Mouse (Mus musculus) megakaryocyte, adult 5-6 weeks (primary cell): ENCODE results near the gene Phlpp1. TPM values are rescaled to one million over a fixed set of nuclear protein-coding genes. Genes with fewer than 3 reads are reported as not detected.

Source experiments
- ATAC-seq: 2 replicates; pipeline ENCODE4 v1.8.0; 2016; ENCODE audit warnings: mild to moderate bottlenecking, inconsistent platforms; ENCODE audit not compliant: poor library complexity, severe bottlenecking
- total RNA-seq, 2 experiments: library from RNA; stranded (forward) in 1 of 2; stranded (reverse) in 1 of 2; fragments of 153-499, 151-499 nt in 1 of 2; fragments of 221-1000, 200-1000 nt in 1 of 2; gene quantifications; 2 replicates each; pipeline versions ENCODE4 v1.2.3 to v1.2.4; 2015 to 2017

The Phlpp1 gene
- total RNA-seq, 2 experiments from 2014 or later, result 2.6 to 3.8 TPM

DNA sequence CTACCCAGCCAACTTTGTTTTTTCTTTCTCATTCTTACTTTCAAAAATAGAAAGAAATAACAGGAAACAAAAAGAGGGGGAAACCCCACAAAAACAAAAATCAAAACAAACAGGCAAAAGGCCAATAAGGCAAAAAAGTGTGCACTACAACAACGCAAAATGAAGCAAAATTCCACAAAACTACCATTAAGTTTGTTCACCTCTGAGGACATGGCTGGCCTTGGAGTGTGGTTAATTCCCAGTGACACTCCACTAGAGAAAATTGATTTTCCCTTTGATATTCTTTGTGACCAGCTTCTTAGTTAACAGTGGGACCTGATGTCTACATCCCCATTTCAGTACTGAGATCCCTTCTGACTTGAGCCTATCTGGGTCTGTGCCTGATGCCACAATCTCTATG, 202.1 kb downstream of the Phlpp1 start:
- ATAC-seq, result no peak

DNA sequence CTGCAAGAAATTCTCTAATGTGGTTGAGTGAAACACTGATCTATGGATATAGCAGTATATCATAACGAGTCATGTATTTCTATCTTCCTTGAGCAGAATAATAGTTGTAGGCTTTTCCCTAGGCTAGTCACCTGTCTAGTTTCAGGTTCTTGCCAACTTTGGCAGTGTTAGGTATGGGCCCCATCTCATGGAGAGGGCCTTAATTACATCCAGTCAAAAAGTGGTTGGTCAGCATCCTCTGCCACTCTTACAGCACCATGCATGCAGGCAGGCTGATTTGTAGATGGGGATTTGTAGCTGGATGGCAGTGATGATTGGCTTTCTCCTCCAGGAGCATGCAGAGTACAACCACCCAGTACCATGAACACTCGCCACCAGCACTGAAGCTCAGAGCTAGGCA, 202.7 kb downstream of the Phlpp1 start:
- ATAC-seq, result no peak

DNA sequence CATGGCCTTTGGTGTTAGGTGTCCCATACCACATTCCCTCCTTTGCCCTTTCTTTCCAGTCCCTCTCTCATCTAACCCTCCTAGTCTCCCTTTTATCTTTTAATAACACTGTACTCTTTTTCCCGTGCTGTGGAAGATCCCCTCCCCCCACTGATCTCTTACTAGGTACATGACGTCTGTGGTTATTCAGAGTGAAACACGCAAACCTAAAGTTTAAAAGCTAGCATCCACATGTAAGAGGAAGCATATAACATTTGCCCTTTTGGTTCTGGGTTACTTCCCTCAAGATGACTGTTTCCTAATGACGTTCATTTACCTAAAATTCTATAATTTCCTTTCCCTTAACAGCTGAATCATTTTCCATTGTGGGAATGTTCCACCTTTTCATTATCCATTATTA, 203.4 kb downstream of the Phlpp1 start:
- no peak for ATAC-seq

DNA sequence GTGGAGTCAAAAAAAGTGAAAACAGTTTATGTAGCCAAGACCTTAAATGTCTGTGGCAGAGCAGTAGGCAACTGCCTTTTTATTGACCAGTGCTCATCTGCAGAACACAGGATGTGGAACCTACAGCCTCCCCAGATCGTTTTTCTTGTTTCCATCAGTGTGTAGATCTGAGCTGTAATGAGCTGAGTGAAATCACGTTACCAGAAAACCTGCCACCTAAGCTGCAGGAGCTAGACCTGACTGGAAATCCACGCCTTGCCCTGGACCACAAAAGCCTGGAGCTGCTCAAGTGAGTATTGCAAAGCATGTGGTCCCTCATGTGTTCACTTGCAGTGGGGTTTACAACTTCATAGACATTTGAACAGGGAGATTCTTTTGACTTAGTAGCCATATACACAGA, 204.5 kb downstream of the Phlpp1 start:
- ATAC-seq, result no peak

DNA sequence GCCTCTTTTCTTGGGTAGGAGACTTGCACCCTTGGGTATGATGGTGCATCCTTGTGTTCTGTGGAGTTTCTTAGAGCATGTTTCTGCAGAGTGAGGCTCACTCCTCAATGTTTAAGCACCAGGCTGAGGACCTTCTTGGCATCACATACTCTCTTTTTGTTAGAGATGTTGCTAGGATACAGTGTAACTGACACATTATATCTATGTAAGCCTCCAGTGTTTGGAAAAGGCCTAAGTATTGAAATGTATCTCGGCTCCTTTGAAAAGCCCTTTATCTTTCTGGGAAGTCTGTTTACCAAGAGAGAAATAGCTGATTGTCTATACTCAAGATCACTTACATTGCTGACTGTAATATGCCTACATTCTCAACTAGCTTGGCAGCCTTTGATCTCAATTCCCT, 208.9 kb downstream of the Phlpp1 start:
- ATAC-seq, result no peak

DNA sequence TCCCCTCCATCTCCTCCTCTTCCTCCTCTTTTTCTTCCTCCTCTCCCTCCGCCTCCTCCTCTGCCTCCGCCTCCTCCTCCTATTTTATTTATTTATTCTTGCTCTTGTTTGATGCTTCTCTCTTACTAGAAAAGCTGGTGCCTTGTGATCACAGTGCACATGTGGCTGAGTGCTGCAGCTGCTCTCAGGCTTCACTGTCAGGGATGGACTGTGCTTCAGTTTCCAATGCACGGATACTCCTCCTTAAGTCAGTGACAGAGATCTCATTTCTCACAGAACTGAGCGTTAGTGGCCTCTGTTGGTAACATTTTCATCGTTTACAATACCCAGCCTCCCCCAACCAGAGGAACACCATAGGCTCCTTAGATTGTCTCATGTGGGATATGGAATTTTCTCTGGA, 215.0 kb downstream of the Phlpp1 start:
- ATAC-seq, result no peak

DNA sequence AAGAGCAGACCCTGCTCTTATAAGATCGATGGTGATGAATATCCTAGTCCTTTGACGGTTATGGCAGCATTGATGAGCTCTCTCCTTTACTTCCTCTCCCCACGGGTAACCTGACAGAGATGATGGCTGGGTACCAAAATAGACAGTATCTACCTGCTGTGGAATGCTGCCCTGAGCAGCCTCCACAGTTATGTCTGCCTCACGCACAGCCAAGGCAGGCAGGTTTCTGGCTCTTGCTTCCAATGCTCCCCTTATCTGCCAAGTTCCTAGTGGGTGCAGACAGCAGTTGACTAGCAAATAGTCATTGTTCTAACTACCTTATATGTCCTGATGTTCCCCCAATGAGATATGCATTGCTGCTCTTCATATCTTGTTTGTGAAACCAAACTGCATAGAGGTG, 215.7 kb downstream of the Phlpp1 start:
- no peak for ATAC-seq

DNA sequence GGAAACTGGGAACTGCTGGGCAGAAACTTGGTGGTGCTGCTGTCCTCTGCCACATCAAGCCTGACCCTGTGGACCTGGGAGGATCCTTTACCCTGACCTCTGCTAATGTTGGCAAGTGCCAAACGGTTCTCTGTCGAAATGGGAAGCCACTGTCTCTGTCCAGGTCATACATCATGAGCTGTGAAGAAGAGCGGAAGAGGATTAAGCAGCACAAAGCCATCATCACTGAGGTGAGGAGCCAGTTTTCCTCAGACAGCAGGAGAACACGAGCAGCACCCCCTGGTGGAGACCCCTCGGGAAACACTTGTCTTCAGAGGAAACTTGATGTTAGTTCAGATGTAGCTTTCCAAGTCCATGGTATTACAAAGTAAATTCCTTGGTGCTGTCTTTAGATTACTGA, 218.1 kb downstream of the Phlpp1 start:
- ATAC-seq, result peak; percentile 66

DNA sequence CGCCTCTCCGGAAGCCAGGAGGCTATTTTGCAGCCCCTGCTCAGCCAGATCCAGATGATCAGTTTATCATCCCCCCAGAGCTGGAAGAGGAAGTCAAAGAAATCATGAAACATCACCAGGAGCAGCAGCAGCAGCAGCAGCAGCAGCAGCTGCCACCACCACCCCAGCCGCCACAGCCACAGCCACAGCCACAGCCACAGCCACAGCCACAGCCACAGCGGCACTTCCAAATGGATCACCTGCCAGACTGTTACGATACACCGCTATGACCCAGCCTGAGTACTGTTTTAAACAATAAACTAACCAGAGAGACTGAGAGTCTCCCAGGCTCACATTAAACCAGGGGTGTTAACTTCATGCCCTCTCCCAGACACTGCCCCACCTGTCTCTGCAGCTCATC, 221.5 kb downstream of the Phlpp1 start:
- no peak for ATAC-seq

DNA sequence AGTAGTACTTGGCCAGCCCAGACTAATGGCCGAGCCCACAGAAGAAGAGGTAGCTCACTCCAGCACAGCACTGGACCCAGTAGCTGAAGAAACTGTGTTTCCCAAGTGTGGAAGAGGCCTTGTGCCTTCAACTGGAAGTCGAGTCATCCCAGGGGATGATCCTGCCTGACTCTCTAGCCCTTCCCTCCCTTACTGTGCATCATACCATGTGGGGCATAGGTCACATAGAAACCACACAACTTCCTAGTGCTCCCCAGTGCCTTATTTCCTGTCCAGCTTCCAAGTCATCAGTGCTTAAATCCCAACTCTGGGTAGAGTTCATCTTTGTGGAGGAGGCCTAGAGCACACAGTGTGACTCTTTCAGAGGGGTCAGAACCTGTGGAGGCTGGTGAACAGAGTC, 223.1 kb downstream of the Phlpp1 start:
- no peak for ATAC-seq

DNA sequence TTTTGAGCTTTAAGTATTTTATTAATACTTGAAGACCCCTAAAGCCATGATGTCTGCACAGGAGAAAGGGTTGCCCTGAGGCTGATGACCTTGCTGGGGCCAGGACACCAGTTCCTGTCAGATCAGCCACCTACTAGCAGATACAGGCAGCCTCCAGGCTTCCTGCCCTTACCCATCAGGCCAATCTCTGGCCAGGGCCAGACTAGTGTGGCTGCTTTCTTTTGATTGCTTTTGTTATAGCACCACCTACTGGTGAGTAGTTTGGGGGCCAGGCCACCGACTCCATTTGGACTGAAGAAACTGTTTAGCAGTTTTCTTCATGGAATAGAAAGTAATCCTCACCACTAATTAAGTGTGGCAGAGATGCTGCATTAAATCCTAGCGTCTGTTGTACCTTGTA, 223.9 kb downstream of the Phlpp1 start:
- peak; percentile 79 for ATAC-seq

DNA sequence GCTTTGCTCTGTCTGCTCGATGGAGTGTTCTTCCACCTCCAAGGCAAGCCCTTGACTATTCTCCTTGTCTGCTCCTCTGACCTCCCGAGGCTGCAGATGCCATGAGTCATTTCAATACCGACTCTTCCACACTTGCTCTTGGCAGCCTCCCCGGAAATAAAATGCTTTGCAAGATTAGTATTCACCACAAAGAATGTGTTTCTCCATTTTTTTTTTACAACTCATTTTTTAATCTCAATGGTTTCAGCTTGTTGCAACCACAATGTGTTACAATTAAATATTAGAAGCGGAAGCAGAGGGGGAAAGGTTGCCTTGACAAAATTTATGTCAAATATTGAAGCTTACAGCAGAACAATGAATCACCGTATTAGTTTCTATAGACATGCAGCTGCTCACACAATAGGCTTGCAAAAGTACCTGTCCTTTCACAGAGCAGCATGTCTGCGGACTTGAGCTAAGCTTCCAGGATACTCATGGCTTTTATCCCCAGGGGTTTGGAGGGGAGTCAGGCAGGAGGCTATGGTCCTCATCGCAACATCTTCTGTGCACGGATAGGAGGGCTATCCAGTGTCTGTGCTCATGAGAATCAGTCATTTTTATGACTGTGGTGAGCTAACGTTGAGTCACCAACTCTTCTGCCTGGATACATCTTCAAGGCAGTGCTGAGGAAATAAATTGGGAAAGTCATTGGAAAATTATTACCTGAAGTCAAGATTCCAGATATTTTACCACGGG, 229.5 kb downstream of the Phlpp1 start:
- ATAC-seq, result peak; percentile 37

DNA sequence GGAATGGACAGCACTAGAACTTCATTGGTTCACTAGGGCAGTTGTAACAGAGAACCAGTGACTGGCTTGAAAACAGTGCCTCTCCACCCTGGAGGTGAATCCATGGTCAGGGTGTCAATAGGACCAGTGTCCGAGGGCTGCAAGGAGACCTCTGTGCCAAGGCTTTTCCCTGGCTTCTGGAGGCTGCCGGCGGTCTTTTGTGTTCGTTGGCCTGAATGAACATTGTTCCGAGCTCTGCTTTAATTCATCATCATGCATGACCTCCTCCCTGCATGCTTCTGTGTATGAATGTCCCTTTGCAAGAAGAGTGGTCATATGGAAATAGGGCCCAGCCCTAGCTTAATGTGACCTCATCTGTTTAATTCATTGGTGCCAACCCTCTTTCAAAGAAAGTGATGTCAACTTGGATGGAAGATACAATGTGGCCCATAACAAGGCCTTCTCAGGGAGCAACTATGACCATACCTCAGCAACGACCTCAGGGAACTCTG, 231.5 kb downstream of the Phlpp1 start:
- ATAC-seq, result no peak

DNA sequence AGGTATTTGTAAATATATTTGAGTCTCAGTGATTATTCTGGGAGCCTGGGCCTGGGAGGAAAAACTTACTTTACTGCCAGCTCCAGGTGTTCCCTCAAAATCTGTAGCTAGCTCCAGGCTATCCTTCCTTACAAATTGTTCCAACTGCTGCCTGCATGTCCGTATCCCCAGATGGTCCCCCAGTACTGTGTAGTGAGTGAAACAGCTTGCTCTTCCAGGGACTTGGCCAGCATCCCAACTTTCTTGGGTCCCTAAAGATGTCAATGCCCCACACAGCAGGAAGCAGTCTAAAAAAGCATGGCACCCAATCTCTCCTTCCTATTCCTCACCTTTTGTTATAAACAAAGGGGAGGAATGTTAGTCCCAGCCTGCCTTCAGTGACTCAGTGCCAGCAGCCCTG, 235.3 kb downstream of the Phlpp1 start:
- no peak for ATAC-seq

DNA sequence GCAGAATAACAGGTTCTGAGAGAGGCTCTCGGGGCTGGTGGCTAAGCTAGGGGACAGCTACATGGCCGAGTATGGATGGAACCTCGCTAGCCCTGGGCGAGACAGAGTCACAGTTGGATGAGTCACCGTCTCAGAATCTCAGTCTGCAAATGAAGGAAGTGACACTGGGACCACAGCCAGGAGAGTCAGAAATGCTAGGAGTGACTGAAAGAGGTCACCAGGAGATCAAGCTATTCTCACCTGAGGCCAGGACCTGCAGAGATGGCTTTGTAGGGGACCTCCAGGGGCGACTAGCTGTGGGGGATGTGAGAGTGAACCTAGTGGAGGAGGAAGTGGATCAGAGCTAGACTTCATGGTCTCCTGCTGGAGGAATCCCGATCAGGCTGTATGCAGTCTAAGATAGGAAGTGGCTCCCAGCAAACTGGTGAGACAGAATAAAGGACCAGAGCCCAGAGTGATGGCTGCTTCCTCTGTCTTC, 236.4 kb downstream of the Phlpp1 start:
- peak; percentile 91 for ATAC-seq

DNA sequence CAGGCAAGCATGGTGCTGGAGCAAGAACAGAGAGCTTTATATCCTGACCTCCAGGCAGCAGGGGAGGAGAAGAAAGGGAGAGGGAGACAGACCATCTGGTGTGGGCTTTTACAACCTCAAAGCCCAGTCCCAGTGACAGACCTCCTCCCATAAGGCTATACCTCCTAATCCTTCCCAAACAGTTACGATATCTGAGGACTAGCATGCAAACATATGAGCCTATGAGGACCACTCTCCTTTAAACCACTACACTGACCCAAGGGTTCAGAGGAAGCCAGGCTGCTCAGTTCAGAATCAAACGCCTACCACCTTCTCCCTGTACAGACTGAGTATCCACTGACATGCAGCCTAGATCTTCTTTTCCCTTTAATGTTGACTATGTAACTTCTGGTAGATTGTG, 239.3 kb downstream of the Phlpp1 start:
- no peak for ATAC-seq

DNA sequence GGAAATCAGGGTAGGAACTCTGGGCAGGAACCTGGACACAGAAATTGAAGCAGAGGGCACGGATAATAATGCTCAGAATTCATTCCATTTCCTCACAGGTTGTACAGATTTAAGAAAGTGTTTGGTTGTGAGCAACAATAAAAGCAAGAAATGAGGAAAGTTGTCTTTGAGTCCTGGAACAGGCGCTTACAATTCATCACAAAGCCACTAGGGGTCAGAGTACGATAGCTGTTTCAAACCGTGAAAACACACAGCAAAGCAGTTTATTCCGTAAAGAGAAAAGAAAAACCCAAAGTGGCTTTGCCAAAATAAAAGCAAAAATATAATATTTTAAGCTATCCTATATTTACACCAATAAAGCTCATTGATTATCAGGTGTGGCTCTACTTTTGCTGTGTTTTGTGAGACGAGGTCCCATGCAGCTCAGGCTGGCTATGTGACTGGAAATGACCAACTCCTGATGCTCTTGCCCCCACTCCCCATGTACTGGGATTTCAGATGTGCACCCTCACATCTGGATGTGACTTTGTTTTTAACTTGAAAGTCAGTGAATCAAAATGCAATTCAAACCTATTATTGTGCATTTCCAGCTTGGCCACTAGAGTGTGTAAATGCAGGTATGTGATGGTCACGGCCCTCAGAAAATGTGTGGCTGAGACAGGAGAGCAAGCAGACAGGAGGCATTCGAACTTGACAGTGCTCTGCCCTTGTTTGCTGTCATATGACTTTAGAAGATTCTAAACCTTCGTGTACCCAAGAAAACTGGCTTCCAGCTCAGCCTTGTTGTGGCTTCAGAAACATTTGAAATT, 253.8 kb downstream of the Phlpp1 start:
- peak; percentile 73 for ATAC-seq

DNA sequence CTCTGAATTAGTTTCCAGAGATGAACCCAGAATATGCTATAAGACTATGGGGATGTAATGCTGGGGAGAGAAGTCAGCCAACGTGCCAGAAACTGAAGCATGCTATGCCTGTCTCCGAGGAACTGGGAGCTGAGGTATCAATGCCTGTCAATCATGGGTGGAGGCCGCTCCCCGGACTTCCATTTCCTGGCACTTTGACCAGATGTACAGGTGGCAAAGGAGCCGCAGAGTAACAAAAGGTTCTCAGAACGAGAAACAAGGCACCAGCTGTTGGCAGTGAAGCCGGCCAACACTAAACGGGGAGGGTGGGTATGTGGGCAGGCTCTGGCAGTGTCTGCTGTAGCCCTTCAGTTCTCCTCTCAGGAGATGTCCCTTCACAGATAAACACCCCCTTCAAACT, 256.6 kb downstream of the Phlpp1 start:
- no peak for ATAC-seq

DNA sequence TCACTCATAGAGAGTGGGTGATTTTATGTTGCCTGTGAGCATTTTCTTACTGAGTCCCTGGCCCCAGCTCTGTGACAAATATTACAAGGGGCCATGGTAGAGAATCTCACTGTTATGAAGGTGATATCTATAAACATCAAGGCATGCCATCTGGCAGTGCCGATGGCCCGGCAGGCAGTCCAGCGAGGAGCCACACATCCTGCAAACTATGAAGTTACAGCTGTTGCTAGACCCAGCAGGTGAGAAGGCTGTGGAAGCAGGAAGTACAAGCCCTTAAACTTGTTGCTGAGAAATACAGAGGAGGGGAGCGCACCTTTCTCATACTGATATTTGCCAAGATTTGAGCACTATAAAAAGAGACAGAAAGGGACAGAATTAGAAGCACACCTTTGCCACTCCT, 257.0 kb downstream of the Phlpp1 start:
- ATAC-seq, result no peak

DNA sequence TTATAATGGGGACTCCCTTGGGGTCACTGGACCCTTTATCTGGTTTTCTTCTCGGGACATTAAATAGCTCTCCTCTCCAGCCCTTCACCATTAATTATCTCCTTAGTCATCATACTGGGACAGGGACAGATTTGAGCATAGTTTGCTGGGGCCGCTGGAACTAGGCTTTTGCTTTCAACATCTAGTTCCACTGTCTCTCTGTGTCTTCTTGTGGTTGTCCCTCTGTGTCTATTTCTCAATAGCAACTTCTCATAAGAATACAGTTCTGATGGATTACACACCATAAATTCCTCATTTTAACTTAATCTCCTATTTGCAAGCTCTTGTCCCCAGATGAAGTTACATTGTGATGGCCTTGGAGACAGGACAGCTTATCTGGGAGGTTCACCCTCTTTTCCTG, 262.0 kb downstream of the Phlpp1 start:
- peak; percentile 24; the same call in 1 of the 2 replicates for ATAC-seq
